Mouse (Mus musculus): ENCODE measurements around the gene Prr9. TPM values are rescaled to one million over a fixed set of nuclear protein-coding genes. Genes with fewer than 3 reads are reported as not detected.

The Prr9 gene
- polyA plus RNA-seq (2015; fragmentation: Nextera tagmentation; extraction: Ambion mirVana) = not detected in 2 replicates

DNA sequence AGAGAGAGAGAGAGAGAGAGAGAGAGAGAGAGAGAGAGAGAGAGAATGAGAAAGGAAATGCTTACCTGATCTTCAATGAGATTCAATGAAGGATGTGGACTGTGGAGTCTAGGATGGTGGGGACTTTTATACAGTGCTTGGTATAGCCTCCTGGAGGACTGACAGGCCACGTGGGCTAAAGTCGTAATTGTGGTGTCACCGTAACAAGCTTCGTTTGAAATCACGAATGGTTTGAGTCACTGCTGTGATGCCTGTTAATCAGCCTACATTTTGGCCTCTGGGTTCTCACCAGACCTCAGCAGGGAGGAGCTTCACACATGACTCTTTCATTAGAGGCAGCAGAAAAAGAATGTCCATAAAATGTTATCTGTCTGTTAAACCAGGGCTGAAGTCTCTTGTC is at the start of gene Prr9:
TSS of gene Prr9 (minus strand) at position 101 of the 400 bp plus-strand sequence.
- Histone ChIP-seq H3K9me3 (ENCODE audit: control insufficient read depth, low read length) (no peaks in the 10 kb centered on the region), H3K4me2 (ENCODE audit: low read length) (no peak within 1 kb of the TSS), H3K9ac (replicated peaks; ENCODE audit: low read depth, low read length) (no peak within 1 kb of the TSS), H3K4me1 (replicated peaks; ENCODE audit: control insufficient read depth, insufficient read depth, low read length) (no peaks in the 10 kb centered on the region), H3K36me3 (ENCODE audit: control insufficient read depth, insufficient read depth) (no peaks in the 10 kb centered on the region), H3K27me3 (replicated peaks; ENCODE audit: control insufficient read depth, insufficient read depth, low read length) (no peaks in the 10 kb centered on the region), H3K27ac (ENCODE audit: low read length) (no peak within 1 kb of the TSS), H3K4me3 (replicated peaks; ENCODE audit: low read length) (no peak within 1 kb of the TSS)
- no peak for ATAC-seq
- WGBS = 80% methylated on average over 5 of the region's 5 CpGs

DNA sequence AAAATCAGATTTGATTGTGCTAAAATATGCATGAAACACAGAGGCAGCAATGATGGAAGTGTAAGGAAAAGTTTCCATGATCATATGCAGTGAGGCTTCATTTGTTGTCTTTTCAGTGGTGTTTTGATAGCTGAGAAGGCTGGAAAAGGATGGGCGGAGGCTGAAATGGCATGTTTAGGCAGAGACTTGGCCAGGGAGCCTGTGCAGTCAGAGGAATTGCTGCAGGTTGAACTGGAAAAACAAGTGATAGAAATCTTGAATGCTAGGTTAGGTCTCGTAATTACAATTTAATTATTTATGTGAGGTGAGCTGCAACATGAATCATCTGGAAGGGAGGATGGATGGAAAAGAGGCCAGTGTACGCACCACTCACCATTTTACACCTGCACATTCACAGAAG is 46.1 kb upstream of the Prr9 start:
- no peak overlapping the region for H3K27ac ChIP-seq (ENCODE audit: low read length)
- no peak for ATAC-seq
- no peak overlapping the region for H3K4me3 ChIP-seq (replicated peaks; ENCODE audit: low read length)
- no peaks in the 10 kb centered on the region for H3K27me3 ChIP-seq (replicated peaks; ENCODE audit: control insufficient read depth, insufficient read depth, low read length)
- no peaks in the 10 kb centered on the region for H3K36me3 ChIP-seq (ENCODE audit: control insufficient read depth, insufficient read depth)
- no peak overlapping the region for H3K9ac ChIP-seq (replicated peaks; ENCODE audit: low read depth, low read length)
- 90% methylated on average over 3 of the region's 3 CpGs for WGBS
- H3K9me3 ChIP-seq (ENCODE audit: control insufficient read depth, low read length) = no peaks in the 10 kb centered on the region
- no peak overlapping the region for H3K4me2 ChIP-seq (ENCODE audit: low read length)
- no peaks in the 10 kb centered on the region for H3K4me1 ChIP-seq (replicated peaks; ENCODE audit: control insufficient read depth, insufficient read depth, low read length)

DNA sequence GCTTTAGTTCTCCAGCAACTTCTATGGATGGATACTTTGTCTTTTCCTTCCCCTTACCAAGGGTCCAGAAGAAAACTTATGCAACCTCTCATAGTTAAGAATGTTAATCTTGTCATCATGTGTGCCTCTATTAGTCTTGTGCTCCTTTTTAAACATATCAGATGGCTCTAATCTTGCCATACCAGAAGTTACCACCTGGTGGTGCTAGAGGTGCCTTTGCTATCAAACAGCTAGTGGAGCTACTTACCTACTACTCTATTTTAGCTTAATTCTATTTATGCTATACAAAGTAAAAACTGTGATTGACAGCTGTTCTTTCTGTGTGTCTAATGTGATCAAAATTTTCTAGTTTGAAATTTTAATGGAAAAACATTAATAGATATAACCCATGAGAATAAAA is 29.6 kb upstream of the Prr9 start:
- ATAC-seq = peak; percentile 46
- Histone ChIP-seq H3K27ac (ENCODE audit: low read length) (no peak overlapping the region), H3K36me3 (ENCODE audit: control insufficient read depth, insufficient read depth) (no peaks in the 10 kb centered on the region), H3K27me3 (replicated peaks; ENCODE audit: control insufficient read depth, insufficient read depth, low read length) (no peaks in the 10 kb centered on the region), H3K9ac (replicated peaks; ENCODE audit: low read depth, low read length) (no peak overlapping the region), H3K4me3 (replicated peaks; ENCODE audit: low read length) (no peak overlapping the region), H3K9me3 (ENCODE audit: control insufficient read depth, low read length) (no peaks in the 10 kb centered on the region), H3K4me1 (replicated peaks; ENCODE audit: control insufficient read depth, insufficient read depth, low read length) (0 out of 2 replicates have a peak, but pooled peaks cover 2% of the 10 kb centered on the region), H3K4me2 (ENCODE audit: low read length) (no peak overlapping the region)

DNA sequence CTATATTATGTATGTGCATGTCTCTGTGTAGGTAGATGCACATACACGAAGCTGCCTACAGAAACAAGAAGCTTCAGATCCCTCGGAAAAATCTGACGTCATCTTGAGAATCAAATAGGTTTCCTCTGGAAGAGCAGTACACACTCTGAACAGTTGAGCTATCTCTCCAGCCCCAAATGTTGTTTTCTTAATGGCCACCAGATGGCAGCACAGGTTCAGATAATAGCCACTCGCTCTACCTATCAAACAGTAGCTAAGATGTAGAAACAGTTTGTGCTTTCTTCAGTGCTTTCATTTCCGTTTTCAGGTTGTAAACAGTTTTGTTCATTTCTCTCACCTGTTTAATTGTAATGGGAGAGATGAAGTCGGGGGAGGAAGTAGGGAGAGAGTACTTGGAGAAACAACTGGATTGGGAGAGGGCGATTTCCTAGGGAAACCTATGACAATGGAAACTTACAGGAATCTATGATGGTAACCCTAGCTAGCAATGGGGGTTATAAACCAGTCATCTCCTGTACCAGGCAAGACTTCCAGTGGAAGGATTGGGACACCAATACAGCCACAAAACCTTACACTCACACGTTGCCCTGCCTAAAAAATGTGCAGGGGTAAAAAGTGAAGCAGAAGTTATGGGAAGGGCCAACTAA is 27.0 kb upstream of the Prr9 start:
- H3K4me2 ChIP-seq (ENCODE audit: low read length) = no peak overlapping the region
- H3K36me3 ChIP-seq (ENCODE audit: control insufficient read depth, insufficient read depth) = no peaks in the 10 kb centered on the region
- ATAC-seq = peak; percentile 97
- 0 out of 2 replicates have a peak, but pooled peaks cover 2% of the 10 kb centered on the region for H3K4me1 ChIP-seq (replicated peaks; ENCODE audit: control insufficient read depth, insufficient read depth, low read length)
- H3K27me3 ChIP-seq (replicated peaks; ENCODE audit: control insufficient read depth, insufficient read depth, low read length) = no peaks in the 10 kb centered on the region
- H3K4me3 ChIP-seq (replicated peaks; ENCODE audit: low read length) = no peak overlapping the region
- no peak overlapping the region for H3K9ac ChIP-seq (replicated peaks; ENCODE audit: low read depth, low read length)
- no peaks in the 10 kb centered on the region for H3K9me3 ChIP-seq (ENCODE audit: control insufficient read depth, low read length)
- no peak overlapping the region for H3K27ac ChIP-seq (ENCODE audit: low read length)
- 24% methylated on average over 8 of the region's 8 CpGs for WGBS

DNA sequence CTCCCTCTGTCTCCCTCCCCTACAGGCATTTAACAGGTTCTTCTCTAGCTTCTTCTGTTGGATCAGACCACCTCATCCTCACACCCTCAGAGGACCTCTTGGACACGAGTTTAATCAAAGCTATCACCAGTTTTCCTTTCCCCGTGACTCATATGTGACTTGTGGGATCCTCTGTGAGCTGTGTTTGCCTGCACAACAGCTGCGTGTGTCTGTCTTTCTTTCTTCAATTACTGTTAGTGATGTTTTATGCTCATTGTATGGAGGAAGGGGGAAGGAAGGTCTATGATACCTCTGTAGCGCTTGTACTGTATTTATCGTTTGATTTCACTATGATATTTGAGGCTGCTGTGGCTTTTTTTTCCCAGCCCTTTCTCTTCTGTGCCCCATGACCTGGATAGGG is 24.2 kb upstream of the Prr9 start:
- Histone ChIP-seq H3K4me3 (replicated peaks; ENCODE audit: low read length) (no peak overlapping the region), H3K4me2 (ENCODE audit: low read length) (no peak overlapping the region), H3K9ac (replicated peaks; ENCODE audit: low read depth, low read length) (no peak overlapping the region), H3K27ac (ENCODE audit: low read length) (no peak overlapping the region), H3K9me3 (ENCODE audit: control insufficient read depth, low read length) (no peaks in the 10 kb centered on the region), H3K27me3 (replicated peaks; ENCODE audit: control insufficient read depth, insufficient read depth, low read length) (no peaks in the 10 kb centered on the region), H3K4me1 (replicated peaks; ENCODE audit: control insufficient read depth, insufficient read depth, low read length) (0 out of 2 replicates have a peak, but pooled peaks cover 2% of the 10 kb centered on the region), H3K36me3 (ENCODE audit: control insufficient read depth, insufficient read depth) (no peaks in the 10 kb centered on the region)
- 85% methylated on average over 5 of the region's 5 CpGs for WGBS
- no peak for ATAC-seq

DNA sequence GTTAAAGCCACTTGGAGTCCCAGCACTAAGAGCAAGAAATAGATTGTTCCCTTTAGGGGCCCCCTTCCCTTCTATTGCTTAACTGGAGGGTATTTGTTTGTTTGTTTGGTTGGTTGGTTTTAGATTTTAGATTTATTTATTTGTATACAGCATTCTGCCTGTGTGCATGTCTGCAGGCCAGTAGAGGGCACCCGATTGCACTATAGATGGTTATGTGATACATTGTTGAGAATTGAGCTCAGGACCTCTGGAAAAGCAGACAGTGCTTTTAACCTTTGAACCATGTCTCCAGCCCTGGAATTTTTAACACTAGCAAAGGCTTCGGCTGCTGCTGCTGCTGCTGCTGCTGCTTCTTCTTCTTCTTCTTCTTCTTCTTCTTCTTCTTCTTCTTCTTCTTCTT is 23.7 kb upstream of the Prr9 start:
- Histone ChIP-seq H3K4me2 (ENCODE audit: low read length) (no peak overlapping the region), H3K9me3 (ENCODE audit: control insufficient read depth, low read length) (no peaks in the 10 kb centered on the region), H3K27me3 (replicated peaks; ENCODE audit: control insufficient read depth, insufficient read depth, low read length) (no peaks in the 10 kb centered on the region), H3K4me3 (replicated peaks; ENCODE audit: low read length) (no peak overlapping the region), H3K36me3 (ENCODE audit: control insufficient read depth, insufficient read depth) (no peaks in the 10 kb centered on the region), H3K4me1 (replicated peaks; ENCODE audit: control insufficient read depth, insufficient read depth, low read length) (0 out of 2 replicates have a peak, but pooled peaks cover 2% of the 10 kb centered on the region), H3K27ac (ENCODE audit: low read length) (no peak overlapping the region), H3K9ac (replicated peaks; ENCODE audit: low read depth, low read length) (no peak overlapping the region)
- no peak for ATAC-seq
- 54% methylated on average over 2 of the region's 2 CpGs for WGBS

DNA sequence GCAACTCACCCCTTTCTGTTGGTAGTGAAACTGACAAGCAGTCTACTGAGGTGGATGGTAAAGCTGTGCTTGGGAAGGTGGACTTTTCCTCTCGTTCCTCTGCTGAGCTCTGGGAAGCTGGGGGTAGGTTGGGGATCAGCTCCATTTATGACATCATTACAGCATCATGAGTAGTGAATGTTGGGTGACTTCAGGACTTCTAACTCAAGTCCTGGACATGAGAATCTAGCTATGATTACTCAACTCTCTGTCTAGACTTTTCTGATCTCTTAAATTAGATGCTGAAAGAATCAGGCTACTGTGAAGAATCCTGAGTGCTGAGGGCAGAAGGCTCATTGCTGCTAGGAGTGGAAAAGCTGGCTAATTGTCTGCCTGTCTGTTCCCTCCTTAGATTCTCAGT is 18.9 kb upstream of the Prr9 start, which contains the start of gene Lelp1:
TSS of gene Lelp1 (minus strand) at position 101 of the 400 bp plus-strand sequence.
- ATAC-seq = no peak
- Histone ChIP-seq H3K4me3 (replicated peaks; ENCODE audit: low read length) (no peak within 1 kb of the TSS), H3K36me3 (ENCODE audit: control insufficient read depth, insufficient read depth) (no peaks in the 10 kb centered on the region), H3K4me2 (ENCODE audit: low read length) (no peak within 1 kb of the TSS), H3K9me3 (ENCODE audit: control insufficient read depth, low read length) (no peaks in the 10 kb centered on the region), H3K9ac (replicated peaks; ENCODE audit: low read depth, low read length) (no peak within 1 kb of the TSS), H3K4me1 (replicated peaks; ENCODE audit: control insufficient read depth, insufficient read depth, low read length) (no peaks in the 10 kb centered on the region), H3K27ac (ENCODE audit: low read length) (no peak within 1 kb of the TSS), H3K27me3 (replicated peaks; ENCODE audit: control insufficient read depth, insufficient read depth, low read length) (no peaks in the 10 kb centered on the region)
- 79% methylated on average over 1 of the region's 1 CpGs for WGBS

DNA sequence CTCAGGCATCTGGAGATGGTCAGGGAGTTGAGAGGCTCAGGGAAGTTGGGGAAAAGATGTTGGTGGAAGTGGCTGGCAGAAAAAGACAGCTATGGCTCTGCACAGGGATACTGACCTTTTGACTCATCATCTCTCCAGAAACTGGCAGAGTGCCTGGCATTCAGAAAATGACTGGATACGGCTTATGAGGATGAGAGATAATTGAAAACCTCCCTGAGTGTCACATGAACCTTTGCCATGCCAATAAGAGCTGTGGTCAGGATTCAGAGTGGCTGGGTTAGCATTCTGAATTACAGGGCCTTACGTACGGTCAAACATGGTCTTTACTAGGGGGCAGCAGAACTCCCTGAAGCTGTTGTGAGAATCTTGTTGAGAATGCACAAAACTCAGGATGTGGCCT is 2.8 kb downstream of the Prr9 start:
- 81% methylated on average over 3 of the region's 3 CpGs for WGBS
- H3K4me2 ChIP-seq (ENCODE audit: low read length) = no peak overlapping the region
- no peaks in the 10 kb centered on the region for H3K9me3 ChIP-seq (ENCODE audit: control insufficient read depth, low read length)
- H3K27ac ChIP-seq (ENCODE audit: low read length) = no peak overlapping the region
- no peaks in the 10 kb centered on the region for H3K27me3 ChIP-seq (replicated peaks; ENCODE audit: control insufficient read depth, insufficient read depth, low read length)
- H3K4me1 ChIP-seq (replicated peaks; ENCODE audit: control insufficient read depth, insufficient read depth, low read length) = no peaks in the 10 kb centered on the region
- no peaks in the 10 kb centered on the region for H3K36me3 ChIP-seq (ENCODE audit: control insufficient read depth, insufficient read depth)
- no peak overlapping the region for H3K4me3 ChIP-seq (replicated peaks; ENCODE audit: low read length)
- H3K9ac ChIP-seq (replicated peaks; ENCODE audit: low read depth, low read length) = no peak overlapping the region
- no peak for ATAC-seq

DNA sequence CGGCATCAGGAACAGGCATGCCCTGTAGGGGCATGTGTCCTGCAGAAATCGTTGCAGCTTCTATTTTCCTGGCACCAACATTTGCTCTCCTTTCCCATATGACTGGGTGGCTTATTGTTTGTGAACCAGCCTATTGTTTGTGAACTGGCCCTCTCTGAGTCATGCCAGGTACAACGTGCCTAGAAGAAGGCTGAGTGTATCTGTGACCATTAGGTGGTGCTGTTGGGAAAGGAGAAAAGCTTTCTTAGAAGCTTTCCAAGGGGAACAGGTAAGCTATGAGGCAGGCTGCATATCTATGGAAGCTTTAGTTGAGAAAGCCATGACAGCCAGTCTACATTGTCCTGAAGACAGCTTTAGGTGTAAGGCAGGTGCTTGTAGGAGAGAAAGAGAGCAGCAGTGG is 5.8 kb downstream of the Prr9 start:
- no peak overlapping the region for H3K27ac ChIP-seq (ENCODE audit: low read length)
- no peaks in the 10 kb centered on the region for H3K36me3 ChIP-seq (ENCODE audit: control insufficient read depth, insufficient read depth)
- 33% methylated on average over 3 of the region's 3 CpGs for WGBS
- H3K4me3 ChIP-seq (replicated peaks; ENCODE audit: low read length) = no peak overlapping the region
- no peaks in the 10 kb centered on the region for H3K9me3 ChIP-seq (ENCODE audit: control insufficient read depth, low read length)
- no peaks in the 10 kb centered on the region for H3K4me1 ChIP-seq (replicated peaks; ENCODE audit: control insufficient read depth, insufficient read depth, low read length)
- H3K27me3 ChIP-seq (replicated peaks; ENCODE audit: control insufficient read depth, insufficient read depth, low read length) = no peaks in the 10 kb centered on the region
- H3K4me2 ChIP-seq (ENCODE audit: low read length) = no peak overlapping the region
- peak; percentile 12; the same call in 1 of the 2 replicates for ATAC-seq
- H3K9ac ChIP-seq (replicated peaks; ENCODE audit: low read depth, low read length) = no peak overlapping the region

DNA sequence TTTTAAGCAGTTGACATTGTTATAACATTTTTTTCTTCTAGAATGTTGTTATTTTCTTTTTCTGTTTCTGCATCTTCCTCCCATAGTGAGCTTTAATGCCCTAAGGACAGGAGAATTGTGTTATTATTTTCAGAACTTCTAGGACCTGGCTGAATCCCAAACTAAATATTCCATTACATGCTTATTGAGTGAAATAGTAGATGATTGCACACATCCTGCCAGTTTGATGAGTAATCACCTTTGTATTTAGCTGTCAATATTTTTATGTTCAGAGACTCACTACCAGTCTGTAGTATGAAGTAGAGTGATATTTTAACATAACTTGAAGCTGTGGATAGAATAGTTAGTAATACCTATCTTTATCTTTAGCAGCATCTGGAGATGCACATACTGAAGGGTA is 12.2 kb downstream of the Prr9 start:
- H3K9me3 ChIP-seq (ENCODE audit: control insufficient read depth, low read length) = no peaks in the 10 kb centered on the region
- ATAC-seq = no peak
- no peaks in the 10 kb centered on the region for H3K27me3 ChIP-seq (replicated peaks; ENCODE audit: control insufficient read depth, insufficient read depth, low read length)
- H3K4me3 ChIP-seq (replicated peaks; ENCODE audit: low read length) = no peak overlapping the region
- H3K36me3 ChIP-seq (ENCODE audit: control insufficient read depth, insufficient read depth) = no peaks in the 10 kb centered on the region
- H3K4me2 ChIP-seq (ENCODE audit: low read length) = no peak overlapping the region
- H3K27ac ChIP-seq (ENCODE audit: low read length) = no peak overlapping the region
- H3K4me1 ChIP-seq (replicated peaks; ENCODE audit: control insufficient read depth, insufficient read depth, low read length) = no peaks in the 10 kb centered on the region
- no peak overlapping the region for H3K9ac ChIP-seq (replicated peaks; ENCODE audit: low read depth, low read length)
